Mouse (Mus musculus): Measurements from ENCODE around the gene Zgrf1. TPM values are rescaled to one million over a fixed set of nuclear protein-coding genes. Genes with fewer than 3 reads are reported as not detected.

Zgrf1 gene
- polyA plus RNA-seq, 1 experiment from 2014 or later: 7.0 TPM

DNA sequence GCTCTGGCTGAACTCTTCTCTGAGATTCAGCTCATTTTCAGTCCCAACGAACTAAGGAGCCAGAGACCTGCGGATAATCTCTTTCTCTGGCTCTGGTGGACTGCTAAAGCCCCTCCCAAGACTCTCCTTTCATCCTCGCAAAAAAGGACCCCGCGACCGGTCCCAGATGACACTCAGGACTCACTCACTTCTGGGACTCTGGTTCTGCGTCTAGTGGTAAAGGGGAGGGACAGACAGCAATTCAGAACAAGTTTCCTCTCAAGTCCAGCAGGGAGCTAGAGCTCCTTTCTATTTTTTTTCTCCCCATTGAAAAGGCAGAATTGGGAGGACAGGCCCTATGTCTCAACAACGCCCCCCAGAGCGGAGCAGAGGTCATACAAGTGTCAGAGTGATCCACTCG, 78.3 kb downstream of the Zgrf1 start:
- no peak overlapping the region for H3K27ac ChIP-seq (ENCODE audit: low read length)
- H3K9me3 ChIP-seq (replicated peaks; ENCODE audit: control insufficient read depth, low read length): no peaks in the 10 kb centered on the region
- H3K9ac ChIP-seq (ENCODE audit: low read length): no peak overlapping the region
- H3K36me3 ChIP-seq (ENCODE audit: control insufficient read depth, insufficient read depth): no peaks in the 10 kb centered on the region
- no peak for ATAC-seq (replicated peaks; ENCODE audit: extremely low read depth, insufficient read depth, low FRiP score)
- H3K4me3 ChIP-seq (ENCODE audit: low read length): no peak overlapping the region
- peaks cover 24% of the 10 kb centered on the region for H3K4me1 ChIP-seq (ENCODE audit: control insufficient read depth, insufficient read depth, low read length)
- 2% methylated on average over 10 of the region's 10 CpGs for WGBS
- H3K27me3 ChIP-seq (ENCODE audit: control insufficient read depth, insufficient read depth, low read length): peaks cover 84% of the 10 kb centered on the region
- H3K4me2 ChIP-seq (ENCODE audit: low read depth, low read length): no peak overlapping the region

- peaks cover 24% of the 10 kb centered on the region for H3K4me1 ChIP-seq (ENCODE audit: control insufficient read depth, insufficient read depth, low read length)
- H3K36me3 ChIP-seq (ENCODE audit: control insufficient read depth, insufficient read depth): no peaks in the 10 kb centered on the region
- H3K9ac ChIP-seq (ENCODE audit: low read length): no peak overlapping the region
- ATAC-seq (replicated peaks; ENCODE audit: extremely low read depth, insufficient read depth, low FRiP score): no peak
- H3K27me3 ChIP-seq (ENCODE audit: control insufficient read depth, insufficient read depth, low read length): peaks cover 86% of the 10 kb centered on the region
- WGBS: 0% methylated on average over 30 of the region's 32 CpGs
- H3K27ac ChIP-seq (ENCODE audit: low read length): no peak overlapping the region
- H3K9me3 ChIP-seq (replicated peaks; ENCODE audit: control insufficient read depth, low read length): no peaks in the 10 kb centered on the region
- H3K4me2 ChIP-seq (ENCODE audit: low read depth, low read length): peak overlapping the region; percentile 70
- H3K4me3 ChIP-seq (ENCODE audit: low read length): peak overlapping the region; percentile 51
Measured at GRCm38 (mm10) chr3:127632531-127632930, 79.2 kb downstream of the Zgrf1 start.

GRCm38 (mm10) chr3:127633080-127634032, 80.1 kb downstream of the Zgrf1 start, which contains the start of gene Neurog2:
Gene Neurog2, plus strand, starts transcription at chr3:127633135.
- WGBS: 1% methylated on average over 92 of the region's 92 CpGs
- Histone ChIP-seq H3K9ac (ENCODE audit: low read length) (no peak within 1 kb of the TSS), H3K27me3 (ENCODE audit: control insufficient read depth, insufficient read depth, low read length) (peaks cover 88% of the 10 kb centered on the region), H3K9me3 (replicated peaks; ENCODE audit: control insufficient read depth, low read length) (no peaks in the 10 kb centered on the region), H3K27ac (ENCODE audit: low read length) (no peak within 1 kb of the TSS), H3K36me3 (ENCODE audit: control insufficient read depth, insufficient read depth) (no peaks in the 10 kb centered on the region), H3K4me2 (ENCODE audit: low read depth, low read length) (peak within 1 kb of the TSS; percentile 70), H3K4me1 (ENCODE audit: control insufficient read depth, insufficient read depth, low read length) (peaks cover 24% of the 10 kb centered on the region), H3K4me3 (ENCODE audit: low read length) (peak within 1 kb of the TSS; percentile 51)
- 0 out of 2 replicates have a peak, but pooled peaks have one; percentile 25 for ATAC-seq (replicated peaks; ENCODE audit: extremely low read depth, insufficient read depth, low FRiP score)

- H3K9ac ChIP-seq (ENCODE audit: low read length): no peak overlapping the region
- peak; percentile 85 for ATAC-seq (replicated peaks; ENCODE audit: extremely low read depth, insufficient read depth, low FRiP score)
Measured at GRCm38 (mm10) chr3:127634101-127634983, 81.1 kb downstream of the Zgrf1 start.

DNA sequence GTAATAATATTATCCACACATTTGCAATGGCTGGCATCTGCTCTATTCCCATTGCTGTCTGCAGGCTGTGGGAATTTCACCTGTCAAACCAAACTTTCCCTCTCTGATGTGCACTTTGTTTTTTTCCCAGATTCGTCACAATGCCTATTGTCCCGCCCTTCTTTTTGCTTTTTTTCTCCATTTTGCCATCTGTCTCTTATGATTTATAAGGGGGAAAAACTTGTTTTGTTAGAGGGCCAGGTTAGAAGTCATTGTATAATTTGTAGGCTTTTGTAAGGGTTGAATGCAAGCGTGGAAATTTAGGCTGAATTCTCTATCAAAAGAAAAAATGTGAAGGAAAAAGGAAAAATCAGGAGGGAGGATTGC, 81.7 kb downstream of the Zgrf1 start:
- no peak overlapping the region for H3K4me2 ChIP-seq (ENCODE audit: low read depth, low read length)
- no peak overlapping the region for H3K9ac ChIP-seq (ENCODE audit: low read length)
- peaks cover 22% of the 10 kb centered on the region for H3K4me1 ChIP-seq (ENCODE audit: control insufficient read depth, insufficient read depth, low read length)
- H3K27me3 ChIP-seq (ENCODE audit: control insufficient read depth, insufficient read depth, low read length): peaks cover 88% of the 10 kb centered on the region
- H3K4me3 ChIP-seq (ENCODE audit: low read length): no peak overlapping the region
- no peak for ATAC-seq (replicated peaks; ENCODE audit: extremely low read depth, insufficient read depth, low FRiP score)
- WGBS: 8% methylated on average over 3 of the region's 3 CpGs
- H3K27ac ChIP-seq (ENCODE audit: low read length): no peak overlapping the region
- H3K36me3 ChIP-seq (ENCODE audit: control insufficient read depth, insufficient read depth): no peaks in the 10 kb centered on the region
- no peaks in the 10 kb centered on the region for H3K9me3 ChIP-seq (replicated peaks; ENCODE audit: control insufficient read depth, low read length)

More at GRCm38 (mm10) chr3:127634101-127634983, 81.1 kb downstream of the Zgrf1 start:
- no peaks in the 10 kb centered on the region for H3K36me3 ChIP-seq (ENCODE audit: control insufficient read depth, insufficient read depth)
- no peak overlapping the region for H3K27ac ChIP-seq (ENCODE audit: low read length)
- H3K4me1 ChIP-seq (ENCODE audit: control insufficient read depth, insufficient read depth, low read length): peaks cover 22% of the 10 kb centered on the region
- H3K27me3 ChIP-seq (ENCODE audit: control insufficient read depth, insufficient read depth, low read length): peaks cover 88% of the 10 kb centered on the region
- peak overlapping the region; percentile 51 for H3K4me3 ChIP-seq (ENCODE audit: low read length)
- under 1% methylated on average over 57 of the region's 58 CpGs for WGBS
- no peaks in the 10 kb centered on the region for H3K9me3 ChIP-seq (replicated peaks; ENCODE audit: control insufficient read depth, low read length)
- peak overlapping the region; percentile 70 for H3K4me2 ChIP-seq (ENCODE audit: low read depth, low read length)

DNA sequence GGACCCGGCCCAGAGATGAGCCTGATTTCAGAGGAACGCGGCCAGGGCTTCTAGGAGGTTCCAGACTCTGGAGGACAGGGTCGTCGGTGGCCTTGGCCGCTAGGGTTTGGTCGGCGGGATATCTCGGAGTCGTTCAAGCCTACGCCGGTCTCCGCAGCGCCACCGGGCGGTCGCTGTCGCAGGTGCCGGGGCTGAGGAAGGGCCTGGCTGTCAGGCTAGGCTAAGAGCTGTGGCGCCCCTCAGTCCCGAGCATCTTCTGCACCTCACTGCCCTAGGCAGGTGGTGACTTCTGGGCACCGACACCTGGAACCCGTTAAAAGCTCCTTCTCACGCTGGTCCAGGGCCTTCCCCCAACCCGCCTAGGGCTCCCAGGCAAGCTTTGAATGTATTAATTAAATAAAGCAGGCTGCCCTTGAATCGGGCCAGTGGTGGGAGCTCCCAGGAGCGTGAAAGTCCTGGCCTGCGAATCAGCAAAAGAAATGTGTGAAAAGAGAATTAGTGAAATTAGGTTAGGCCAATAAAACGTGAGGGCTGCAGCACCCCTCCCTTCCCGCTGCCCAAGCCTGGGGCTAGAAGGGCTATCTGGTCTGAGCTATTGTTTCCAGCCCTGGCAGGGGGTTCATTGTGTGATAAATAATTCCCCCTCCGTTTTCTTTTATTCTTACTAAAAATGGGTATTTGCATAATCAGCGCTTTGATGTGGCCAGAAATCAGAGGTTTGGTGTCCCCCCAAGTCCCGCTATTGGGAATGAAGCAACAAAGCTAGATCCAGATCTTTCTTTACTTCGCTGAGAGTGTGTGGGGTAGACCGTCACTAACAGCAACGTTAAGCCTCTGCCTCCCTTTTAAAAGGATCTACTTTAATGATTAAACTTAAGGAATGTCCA, 86.8 kb downstream of the Zgrf1 start:
- no peaks in the 10 kb centered on the region for H3K9me3 ChIP-seq (replicated peaks; ENCODE audit: control insufficient read depth, low read length)
- H3K27me3 ChIP-seq (ENCODE audit: control insufficient read depth, insufficient read depth, low read length): peaks cover 82% of the 10 kb centered on the region
- 3% methylated on average over 36 of the region's 36 CpGs for WGBS
- peak overlapping the region; percentile 8; the same call in 1 of the 2 replicates for H3K4me3 ChIP-seq (ENCODE audit: low read length)
- H3K4me2 ChIP-seq (ENCODE audit: low read depth, low read length): peak overlapping the region; percentile 47; the same call in 1 of the 2 replicates
- H3K9ac ChIP-seq (ENCODE audit: low read length): no peak overlapping the region
- H3K27ac ChIP-seq (ENCODE audit: low read length): no peak overlapping the region
- no peaks in the 10 kb centered on the region for H3K36me3 ChIP-seq (ENCODE audit: control insufficient read depth, insufficient read depth)
- ATAC-seq (replicated peaks; ENCODE audit: extremely low read depth, insufficient read depth, low FRiP score): no peak
- H3K4me1 ChIP-seq (ENCODE audit: control insufficient read depth, insufficient read depth, low read length): peaks cover 8% of the 10 kb centered on the region; the same call in 1 of the 2 replicates

DNA sequence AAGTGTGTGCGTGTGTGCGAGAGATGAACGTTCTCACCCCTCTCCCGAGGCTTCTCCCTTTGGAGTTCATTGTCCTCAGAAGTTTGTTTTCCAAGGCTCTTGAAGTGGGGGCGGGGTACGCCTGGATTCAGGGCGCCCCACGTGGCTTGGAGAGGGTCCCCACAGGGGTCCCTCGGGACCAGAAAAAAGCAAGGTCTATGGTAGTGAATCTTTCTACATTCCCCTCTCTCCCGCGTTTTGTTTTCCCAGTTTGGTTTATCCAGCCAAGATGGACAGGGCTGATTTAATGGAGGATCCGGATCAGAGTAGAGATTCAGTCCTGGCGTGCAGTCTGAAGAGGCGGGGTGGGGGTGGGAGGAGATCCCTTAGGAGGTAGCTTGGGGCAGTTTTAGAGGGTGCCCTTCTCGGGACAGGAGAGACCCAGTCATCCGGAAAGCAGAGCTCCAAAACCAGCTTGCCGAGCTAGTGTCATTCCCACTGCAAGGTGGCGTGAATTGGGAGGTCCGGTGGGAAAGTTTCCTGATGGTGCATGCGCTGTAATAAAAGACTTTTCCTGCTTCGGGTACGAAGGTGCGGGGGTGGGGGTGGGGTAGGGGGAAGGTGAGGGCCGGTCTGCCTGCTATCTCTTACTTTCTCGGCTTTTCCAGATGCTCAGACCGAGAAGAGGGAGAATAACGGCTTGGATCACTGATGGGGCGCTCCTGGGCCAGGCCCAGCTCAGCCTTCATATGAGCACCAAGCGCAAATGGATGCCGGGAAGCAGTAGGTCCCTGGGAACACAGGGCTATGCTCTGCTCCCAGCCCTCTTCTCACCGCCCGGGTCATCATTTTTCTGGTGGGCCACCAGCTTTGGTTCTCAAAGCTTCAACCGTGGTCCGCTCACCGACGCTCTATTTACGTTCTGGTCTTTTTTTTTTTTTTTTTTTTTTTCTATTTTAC, 87.7 kb downstream of the Zgrf1 start:
- Histone ChIP-seq H3K9me3 (replicated peaks; ENCODE audit: control insufficient read depth, low read length) (no peaks in the 10 kb centered on the region), H3K27me3 (ENCODE audit: control insufficient read depth, insufficient read depth, low read length) (peaks cover 83% of the 10 kb centered on the region), H3K4me1 (ENCODE audit: control insufficient read depth, insufficient read depth, low read length) (peaks cover 8% of the 10 kb centered on the region; the same call in 1 of the 2 replicates), H3K36me3 (ENCODE audit: control insufficient read depth, insufficient read depth) (no peaks in the 10 kb centered on the region), H3K4me3 (ENCODE audit: low read length) (peak overlapping the region; percentile 8), H3K4me2 (ENCODE audit: low read depth, low read length) (peak overlapping the region; percentile 47), H3K27ac (ENCODE audit: low read length) (no peak overlapping the region), H3K9ac (ENCODE audit: low read length) (no peak overlapping the region)
- ATAC-seq (replicated peaks; ENCODE audit: extremely low read depth, insufficient read depth, low FRiP score): no peak
- whole genome bisulfite sequencing: 4% methylated on average over 37 of the region's 37 CpGs
